Mouse (Mus musculus) cortical plate, adult 2 months (tissue): Measurements from ENCODE around the gene Pspn.

Experiments used
- CTCF ChIP-seq: fragments of 200-500 bp; IDR thresholded peaks from 2 replicates; pipeline ENCODE4 v1.5.1; 2011; ENCODE audit warnings: mild to moderate bottlenecking, control low read depth, low read length; ENCODE audit not compliant: insufficient read depth; ENCODE audit errors: extremely low read depth
- POLR2A ChIP-seq: fragments of 200-500 bp; IDR thresholded peaks from 2 replicates; pipeline ENCODE4 v1.6.1; 2011; ENCODE audit warnings: mild to moderate bottlenecking, low read length, control low read depth; ENCODE audit not compliant: insufficient read depth; ENCODE audit errors: extremely low read depth

DNA sequence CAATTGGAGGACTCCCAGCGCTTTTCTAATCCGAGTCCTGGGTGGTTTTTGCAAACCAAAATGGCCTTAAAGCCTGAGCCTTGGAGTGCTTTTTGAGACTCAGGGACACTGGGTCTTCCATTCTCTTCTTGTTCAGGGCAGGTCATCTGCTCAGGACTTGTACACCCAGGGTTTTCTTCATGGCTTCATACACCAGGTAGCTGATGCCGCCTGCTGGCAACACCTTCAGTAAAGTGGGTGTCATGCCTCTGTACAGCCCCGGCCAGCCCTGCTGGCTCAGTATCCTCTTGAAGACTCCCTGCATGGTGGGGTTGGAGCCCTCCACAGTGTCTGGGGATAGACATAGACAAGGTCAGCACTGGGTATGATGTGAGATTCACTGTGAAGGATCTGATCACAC, 33.0 kb upstream of the Pspn start:
- TF ChIP-seq CTCF (no peak), POLR2A (no peak)
